Mouse (Mus musculus) liver, adult 2 months (tissue): ENCODE measurements around the gene Dohh. TPM values are rescaled to one million over a fixed set of nuclear protein-coding genes. Genes with fewer than 3 reads are reported as not detected.

ENCODE experiments used
- DNase-seq: peaks from one replicate; pipeline ENCODE4 v3.0.0-alpha.2; 2011; ENCODE audit warnings: low read depth, low spot score; ENCODE audit errors: extremely low read depth
- H3K27ac ChIP-seq: fragments of 200-500 bp; replicated peaks from 2 replicates; pipeline ENCODE4 v1.5.1; 2012; ENCODE audit warnings: low read depth, mild to moderate bottlenecking, control low read depth, inconsistent platforms, low read length; ENCODE audit not compliant: insufficient read depth
- H3K27me3 ChIP-seq: fragments of 200-500 bp; 2 replicates; pipeline ENCODE4 v1.6.1; 2012; ENCODE audit warnings: mild to moderate bottlenecking, moderate library complexity, low read length, inconsistent platforms; ENCODE audit not compliant: control insufficient read depth, insufficient read depth
- H3K36me3 ChIP-seq: fragments of 200-500 bp; 2 replicates; pipeline ENCODE4 v1.6.1; 2012; ENCODE audit warnings: low read length, inconsistent platforms; ENCODE audit not compliant: control insufficient read depth, insufficient read depth
- H3K4me1 ChIP-seq: fragments of 200-500 bp; 2 replicates; pipeline ENCODE4 v1.6.1; 2011; ENCODE audit warnings: low read length; ENCODE audit not compliant: control insufficient read depth, insufficient read depth
- H3K4me3 ChIP-seq: fragments of 200-500 bp; 2 replicates; pipeline ENCODE4 v1.5.1; 2011; ENCODE audit warnings: low read depth, mild to moderate bottlenecking, control low read depth, low read length, moderate library complexity; ENCODE audit not compliant: insufficient read depth
- H3K79me2 ChIP-seq: fragments of 200-500 bp; 2 replicates; pipeline ENCODE4 v1.6.1; 2012; ENCODE audit warnings: inconsistent platforms, mild to moderate bottlenecking, low read length, moderate library complexity; ENCODE audit not compliant: control insufficient read depth, insufficient read depth
- H3K9ac ChIP-seq: fragments of 200-500 bp; 2 replicates; pipeline ENCODE4 v1.6.1; 2012; ENCODE audit warnings: low read depth, mild to moderate bottlenecking, control low read depth, inconsistent platforms, low read length
- CTCF ChIP-seq: fragments of 200-500 bp; IDR thresholded peaks from 2 replicates; pipeline ENCODE4 v1.5.1; 2011; ENCODE audit warnings: low read depth, low read length, control low read depth
- POLR2A ChIP-seq: fragments of 200-500 bp; IDR thresholded peaks from 2 replicates; pipeline ENCODE4 v1.6.1; 2011; ENCODE audit warnings: low read length, control low read depth; ENCODE audit not compliant: insufficient read depth; ENCODE audit errors: extremely low read depth
- WGBS: fragments of 180-500 bp; shearing (Covaris S2); methylation state at CpG from one replicate; pipeline ENCODE4 v1.1.7; 2018; 5-methylcytosine and 5-hydroxymethylcytosine counted together
- polyA plus RNA-seq: library from polyadenylated mRNA; depleted of rRNA; stranded (reverse); fragments of >200 nt; gene quantifications from 2 replicates; pipeline ENCODE4 v1.2.3, GENCODE M21; 2012
- total RNA-seq: library from RNA; depleted of rRNA; stranded (reverse); fragments of >200 nt; gene quantifications from 2 replicates; pipeline ENCODE4 v1.2.3, GENCODE M21; 2014

Dohh gene
- total and polyA plus RNA-seq, 2 experiments = 39.7 to 49.7 TPM

DNA sequence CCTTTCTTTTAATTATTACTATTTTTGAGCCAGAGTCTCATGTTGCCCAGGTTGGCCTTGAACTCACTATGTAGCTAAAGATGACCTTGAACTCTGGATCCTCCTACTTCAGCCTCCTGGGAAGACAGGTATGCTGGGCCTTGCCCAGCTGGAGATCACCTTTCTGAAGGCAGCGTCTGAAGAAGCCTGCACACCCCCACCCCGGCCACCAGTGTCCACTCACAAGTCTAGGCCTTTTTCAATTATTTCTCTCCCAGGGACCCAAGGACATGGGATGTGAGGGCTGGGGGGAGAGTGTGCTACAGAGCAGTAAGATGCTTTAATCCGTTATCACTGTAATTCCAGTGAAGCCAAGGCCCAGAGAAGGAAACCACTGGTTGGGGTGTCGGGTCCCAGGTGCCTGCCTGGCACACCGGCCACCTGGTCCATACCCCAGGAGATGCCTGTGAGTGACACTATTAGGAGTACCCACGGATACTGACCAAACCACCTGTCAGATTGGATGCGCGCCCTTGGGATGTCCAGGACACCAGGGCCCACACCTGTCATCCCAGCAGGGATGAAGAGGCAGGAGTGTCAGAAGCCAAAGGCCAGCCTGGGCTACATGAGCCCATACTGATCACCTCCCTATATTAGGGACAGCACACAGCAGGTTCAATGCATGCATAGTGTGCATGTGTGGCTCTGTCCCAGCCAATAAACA is 43.7 kb downstream of the Dohh start:
- Histone ChIP-seq H3K27ac (no peak overlapping the region), H3K9ac (no peak overlapping the region), H3K4me3 (no peak overlapping the region), H3K36me3 (no peaks in the 10 kb centered on the region), H3K79me2 (peaks cover 32% of the 10 kb centered on the region), H3K27me3 (no peaks in the 10 kb centered on the region), H3K4me1 (peaks cover 36% of the 10 kb centered on the region)
- TF ChIP-seq POLR2A (no peak), CTCF (no peak)
- DNase-seq = no peak
- 92% methylated on average over 8 of the region's 8 CpGs for WGBS

DNA sequence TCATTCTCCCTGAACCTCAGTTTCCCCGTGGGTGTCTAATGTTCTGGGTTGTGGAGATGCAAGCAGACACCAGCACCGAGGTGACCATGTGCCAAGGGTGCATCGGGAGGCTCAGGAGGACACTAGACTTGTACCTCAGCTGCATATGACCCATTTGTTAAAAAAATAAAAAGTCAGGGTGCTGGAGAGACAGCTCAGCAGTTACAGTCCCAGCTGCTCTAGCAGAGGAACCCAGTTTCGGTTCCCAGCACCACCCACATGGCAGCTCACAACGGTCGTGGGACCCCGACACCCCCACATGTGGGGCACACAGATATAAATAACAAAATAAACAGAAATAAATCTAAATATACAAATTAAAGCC is 44.3 kb downstream of the Dohh start:
- H3K79me2 ChIP-seq = peaks cover 31% of the 10 kb centered on the region
- H3K27me3 ChIP-seq = no peaks in the 10 kb centered on the region
- DNase-seq = no peak
- peaks cover 38% of the 10 kb centered on the region for H3K4me1 ChIP-seq
- no peak for TF ChIP-seq POLR2A
- no peak overlapping the region for H3K4me3 ChIP-seq
- no peak overlapping the region for H3K9ac ChIP-seq
- H3K27ac ChIP-seq = no peak overlapping the region
- WGBS = 94% methylated on average over 7 of the region's 7 CpGs
- H3K36me3 ChIP-seq = no peaks in the 10 kb centered on the region

DNA sequence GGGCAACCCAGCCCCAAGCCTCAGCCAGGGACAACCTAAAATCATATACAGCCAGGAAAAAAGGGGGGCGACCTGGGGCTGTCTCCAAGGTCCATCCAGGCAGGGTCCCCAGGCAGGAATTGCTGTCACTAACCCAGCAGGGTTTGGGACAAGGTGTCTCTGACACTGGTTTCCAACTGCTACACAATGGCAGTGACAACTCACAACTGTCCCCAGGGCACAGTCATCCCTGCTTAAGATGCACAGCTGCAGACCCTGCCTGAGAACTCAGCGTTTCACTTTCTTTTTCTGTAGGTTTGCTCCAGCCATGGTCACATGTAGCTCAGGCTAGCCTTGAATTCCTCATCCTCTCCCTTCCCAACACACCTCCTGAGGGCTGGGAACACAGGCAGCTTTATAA is 44.9 kb downstream of the Dohh start:
- no peaks in the 10 kb centered on the region for H3K36me3 ChIP-seq
- peaks cover 36% of the 10 kb centered on the region for H3K4me1 ChIP-seq
- 52% methylated on average over 2 of the region's 2 CpGs for WGBS
- H3K4me3 ChIP-seq = no peak overlapping the region
- no peak overlapping the region for H3K9ac ChIP-seq
- no peak for DNase-seq
- H3K79me2 ChIP-seq = peaks cover 25% of the 10 kb centered on the region
- peak overlapping the region; percentile 8; the same call in 1 of the 2 replicates for H3K27ac ChIP-seq
- no peaks in the 10 kb centered on the region for H3K27me3 ChIP-seq
- TF ChIP-seq CTCF (no peak), POLR2A (no peak)

DNA sequence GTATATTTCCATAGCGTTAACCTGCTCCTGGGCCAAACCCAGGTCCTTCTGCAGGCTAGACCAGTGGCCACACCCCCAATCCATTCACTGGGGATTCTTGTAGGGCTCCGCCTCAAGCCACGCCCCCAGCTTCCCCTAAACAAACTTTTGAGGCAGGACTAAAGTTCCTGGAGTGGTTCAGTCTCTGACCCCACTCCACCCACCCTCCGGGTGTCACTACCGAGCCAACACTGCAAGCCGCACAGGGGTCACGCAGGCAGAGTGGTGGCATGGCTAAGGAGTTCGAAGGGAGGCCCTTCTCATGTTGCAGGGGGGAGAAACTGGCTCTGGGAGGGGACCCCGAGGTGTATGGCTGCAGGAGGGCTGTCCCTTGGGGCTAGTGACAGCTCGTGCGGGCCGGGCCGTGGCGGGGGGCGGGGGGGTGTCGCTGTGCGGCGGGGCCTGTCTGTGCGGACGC is 45.4 kb downstream of the Dohh start:
- Histone ChIP-seq H3K36me3 (no peaks in the 10 kb centered on the region), H3K9ac (peak overlapping the region; percentile 85), H3K4me1 (peaks cover 38% of the 10 kb centered on the region), H3K27me3 (no peaks in the 10 kb centered on the region), H3K79me2 (peaks cover 19% of the 10 kb centered on the region), H3K4me3 (peak overlapping the region; percentile 73), H3K27ac (peak overlapping the region; percentile 92)
- WGBS = under 1% methylated on average over 19 of the region's 20 CpGs
- TF ChIP-seq CTCF = no peak
- TF ChIP-seq POLR2A = peak; percentile 87
- DNase-seq = peak; percentile 92

GRCm38 (mm10) chr10:81430141-81430830 is 46.1 kb downstream of the Dohh start:
- 1% methylated on average over 62 of the region's 89 CpGs for WGBS
- DNase-seq = peak; percentile 56
- H3K27me3 ChIP-seq = no peaks in the 10 kb centered on the region

More at GRCm38 (mm10) chr10:81430141-81430830, 46.1 kb downstream of the Dohh start:
- Histone ChIP-seq H3K4me3 (peak overlapping the region; percentile 73), H3K27ac (peak overlapping the region; percentile 92), H3K36me3 (no peaks in the 10 kb centered on the region), H3K9ac (peak overlapping the region; percentile 85), H3K79me2 (peaks cover 19% of the 10 kb centered on the region; the same call in 1 of the 2 replicates), H3K4me1 (peaks cover 43% of the 10 kb centered on the region)
- TF ChIP-seq CTCF (no peak), POLR2A (0 out of 2 replicates have a peak, but pooled peaks have one; percentile 9)
